Mouse (Mus musculus) adrenal gland, adult 2 months (tissue): Measurements from ENCODE around the gene Dmrta2. TPM values are rescaled to one million over a fixed set of nuclear protein-coding genes. Genes with fewer than 3 reads are reported as not detected.

ENCODE experiments used
- DNase-seq: peaks from one replicate; pipeline ENCODE4 v3.0.0; 2021
- polyA plus RNA-seq: library from polyadenylated mRNA; depleted of rRNA; stranded (reverse); fragments of >200 nt; gene quantifications from 2 replicates; pipeline ENCODE4 v1.2.3, GENCODE M21; 2012
- total RNA-seq, 2 experiments: library from RNA; stranded (reverse); gene quantifications; 2 replicates each; pipeline ENCODE4 v1.2.3; 2021

Dmrta2 gene
- total and polyA plus RNA-seq, 3 experiments: 1.0 TPM; not detected in 2

DNA sequence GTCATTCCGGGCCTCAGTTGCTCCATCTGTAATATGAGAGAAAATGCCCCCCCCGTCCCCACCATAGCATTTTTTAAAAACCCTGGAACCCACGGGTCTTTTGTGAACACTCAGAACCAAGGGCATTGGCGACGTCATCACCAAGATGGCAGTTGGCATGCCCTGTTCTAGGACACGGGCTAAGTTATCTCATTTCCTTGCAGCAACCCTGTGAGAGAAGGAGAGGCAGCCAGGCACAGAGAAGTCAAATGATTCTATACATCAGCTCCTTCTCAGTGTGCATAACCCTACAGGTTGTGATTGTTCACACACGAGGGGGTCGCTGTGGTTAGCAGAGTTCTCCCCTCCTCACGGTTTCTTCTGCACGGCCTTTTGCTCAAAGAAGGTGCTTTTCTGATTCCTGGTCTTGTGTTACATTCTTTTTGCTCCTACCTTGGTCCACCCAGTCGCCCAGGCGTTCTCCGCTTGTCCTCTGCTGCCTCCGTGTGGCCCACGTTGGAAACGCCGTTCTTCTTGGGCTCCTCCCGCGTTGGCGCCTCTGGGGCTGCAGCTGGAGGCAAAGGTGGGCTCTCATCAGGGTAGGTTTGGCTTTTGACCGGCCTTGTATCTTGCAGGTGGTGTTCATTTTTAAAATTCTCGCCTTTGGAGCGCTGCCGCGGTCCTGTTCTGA, 44.2 kb downstream of the Dmrta2 start:
- peak; percentile 71 for DNase-seq

DNA sequence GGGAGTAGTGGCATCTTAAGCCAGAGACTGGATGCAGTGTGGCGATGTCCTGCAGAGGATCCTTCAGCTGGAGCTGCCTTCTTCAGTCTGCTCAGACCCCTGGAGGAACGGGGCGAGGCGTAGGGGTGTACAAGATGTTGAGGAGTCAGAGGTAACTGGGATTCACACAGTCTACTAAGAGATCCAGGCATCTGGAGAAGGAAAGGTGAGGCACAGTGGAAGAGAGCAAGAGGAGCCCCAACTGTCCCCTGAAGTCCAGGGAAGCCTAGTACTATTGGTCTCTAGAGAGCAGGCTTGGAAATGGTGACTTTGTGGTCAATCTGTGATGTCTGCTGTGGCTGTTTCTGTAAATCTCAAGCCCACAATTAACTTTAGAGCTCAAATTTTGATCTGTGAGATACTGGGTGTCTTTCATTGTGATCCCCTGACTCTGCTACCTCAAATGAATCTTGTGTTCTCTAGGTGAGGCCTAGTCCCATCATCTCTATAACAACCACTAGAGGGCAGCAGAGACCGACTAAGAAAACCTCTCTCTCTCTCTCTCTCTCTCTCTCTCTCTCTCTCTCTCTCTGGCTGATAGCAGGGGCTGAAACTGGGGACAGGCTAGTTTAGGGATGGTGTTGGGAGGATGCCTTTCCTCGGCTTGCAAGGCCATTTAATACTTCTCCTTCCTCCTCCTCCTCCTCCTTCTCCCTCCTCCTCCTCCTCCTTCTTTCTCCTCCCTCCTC, 50.8 kb downstream of the Dmrta2 start:
- peak; percentile 14 for DNase-seq

DNA sequence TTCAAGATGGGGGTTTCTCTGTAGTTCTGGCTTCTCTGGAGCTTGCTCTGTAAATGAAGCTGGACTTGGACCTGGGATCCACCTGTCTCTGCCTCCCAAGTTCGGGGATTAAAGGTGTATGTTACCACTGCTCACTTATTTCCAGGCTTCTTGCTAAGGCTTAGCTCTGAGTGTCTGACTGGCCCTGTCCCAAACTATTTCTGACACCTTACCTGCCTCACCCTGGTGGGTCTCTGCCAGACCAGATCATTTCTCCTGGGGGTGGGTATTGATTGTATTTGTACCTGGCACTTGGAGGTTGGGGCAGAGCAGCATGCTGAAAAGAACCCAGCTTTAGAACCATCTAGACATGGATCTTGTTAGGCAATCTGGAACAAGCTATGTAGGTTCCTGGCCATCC, 51.6 kb downstream of the Dmrta2 start:
- DNase-seq: no peak
